Mouse (Mus musculus): ENCODE data around the gene Atp7b. TPM values are rescaled to one million over a fixed set of nuclear protein-coding genes. Genes with fewer than 3 reads are reported as not detected.

The Atp7b gene
- polyA plus RNA-seq, 1 experiment from 2014 or later = 2.0 TPM

DNA sequence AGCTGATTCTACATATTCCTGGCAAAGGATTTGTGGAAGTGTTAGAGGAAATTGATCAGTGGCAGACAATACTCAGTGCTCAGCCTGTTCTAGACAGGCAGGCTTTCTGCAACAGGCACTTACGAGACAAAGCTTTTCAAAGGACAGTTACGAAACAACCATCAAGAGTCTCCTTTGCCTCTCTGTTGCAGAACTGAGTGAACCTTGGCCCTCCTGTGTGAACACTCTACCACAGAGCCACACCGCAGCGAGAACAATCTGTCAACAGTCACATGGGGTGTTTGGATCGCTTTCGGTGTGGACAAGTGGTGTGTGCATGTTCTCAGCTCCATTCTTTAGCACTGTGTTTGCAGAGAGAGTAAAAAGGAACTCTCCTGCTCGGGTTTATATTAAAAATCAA, 23.1 kb downstream of the Atp7b start:
- no peaks in the 10 kb centered on the region for H3K9me3 ChIP-seq (ENCODE audit: control insufficient read depth, low read length)
- no peak overlapping the region for H3K9ac ChIP-seq (ENCODE audit: low read length)
- no peaks in the 10 kb centered on the region for H3K27me3 ChIP-seq (ENCODE audit: control insufficient read depth, insufficient read depth, low read length)
- no peak overlapping the region for H3K4me2 ChIP-seq
- no peak overlapping the region for H3K4me3 ChIP-seq (ENCODE audit: low read depth, low read length)
- 85% methylated on average over 7 of the region's 7 CpGs for WGBS
- peaks cover 4% of the 10 kb centered on the region for H3K4me1 ChIP-seq (ENCODE audit: control insufficient read depth, insufficient read depth, low read length)
- H3K36me3 ChIP-seq (ENCODE audit: control insufficient read depth, insufficient read depth, low read length) = no peaks in the 10 kb centered on the region
- no peak for ATAC-seq (ENCODE audit: low FRiP score)
- H3K27ac ChIP-seq (ENCODE audit: low read depth, low read length) = no peak overlapping the region
- DNase-seq (ENCODE audit: low spot score, missing footprints) = no peak

DNA sequence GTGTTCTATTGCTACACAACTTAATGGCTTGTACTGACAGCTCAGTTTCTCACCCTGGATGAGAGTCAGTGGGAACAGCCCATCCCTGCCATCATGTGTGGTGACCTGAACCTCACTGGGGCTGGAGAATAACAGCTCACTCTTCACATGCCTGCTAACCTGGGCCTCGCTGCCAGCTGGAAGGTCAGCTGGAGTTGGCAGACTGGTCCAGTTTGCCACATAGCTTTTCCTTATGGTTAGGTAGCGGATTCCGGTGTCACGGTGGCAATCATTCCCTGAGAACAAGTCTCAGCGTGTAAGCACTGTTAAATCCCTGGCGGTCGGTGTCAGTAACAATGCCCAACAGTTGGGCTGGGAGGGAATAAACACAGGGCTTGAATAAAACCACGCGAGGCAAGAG, 24.0 kb downstream of the Atp7b start:
- Histone ChIP-seq H3K4me3 (ENCODE audit: low read depth, low read length) (no peak overlapping the region), H3K4me1 (ENCODE audit: control insufficient read depth, insufficient read depth, low read length) (peaks cover 4% of the 10 kb centered on the region), H3K36me3 (ENCODE audit: control insufficient read depth, insufficient read depth, low read length) (no peaks in the 10 kb centered on the region), H3K27me3 (ENCODE audit: control insufficient read depth, insufficient read depth, low read length) (no peaks in the 10 kb centered on the region), H3K9me3 (ENCODE audit: control insufficient read depth, low read length) (no peaks in the 10 kb centered on the region), H3K27ac (ENCODE audit: low read depth, low read length) (no peak overlapping the region), H3K9ac (ENCODE audit: low read length) (no peak overlapping the region), H3K4me2 (no peak overlapping the region)
- ATAC-seq (ENCODE audit: low FRiP score) (no peak), DNase-seq (ENCODE audit: low spot score, missing footprints) (no peak)
- WGBS = 89% methylated on average over 9 of the region's 9 CpGs

DNA sequence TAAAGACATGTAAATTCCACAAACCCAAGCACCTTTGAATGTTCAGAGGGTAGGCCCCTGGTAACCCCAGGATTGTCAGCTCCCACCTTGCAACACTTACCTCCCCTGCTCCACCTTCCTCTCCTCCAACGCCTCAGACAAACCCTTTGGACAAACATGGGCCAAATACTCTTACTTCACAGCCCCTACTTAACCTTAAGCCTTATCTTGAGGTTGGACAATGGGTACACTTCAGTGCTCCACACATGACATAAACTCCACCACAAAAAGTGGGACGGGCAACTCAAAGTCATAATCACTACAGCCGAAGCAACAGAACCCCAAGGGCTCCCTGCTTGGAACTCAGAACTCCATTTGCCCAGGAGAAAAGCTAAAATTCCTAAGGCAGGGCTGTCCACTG, 29.1 kb downstream of the Atp7b start:
- no peak overlapping the region for H3K9ac ChIP-seq (ENCODE audit: low read length)

DNA sequence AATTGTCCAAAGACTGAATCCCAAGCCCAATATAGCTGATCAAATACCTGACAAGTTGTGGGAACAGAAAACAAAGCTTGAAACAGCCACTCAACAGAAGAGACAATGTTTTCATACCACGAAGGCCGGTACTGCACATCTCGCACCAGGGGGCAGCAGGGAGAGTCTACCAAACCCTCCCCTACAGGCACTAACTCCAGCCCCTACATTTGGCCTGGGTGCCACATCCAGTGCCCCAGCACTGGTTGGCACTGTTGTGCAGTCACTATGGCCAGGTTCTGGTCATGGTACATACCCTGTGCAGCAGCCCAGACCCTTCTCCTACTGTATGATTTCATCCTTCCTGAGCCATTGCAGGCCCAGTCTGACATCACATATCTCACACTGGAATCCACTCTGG, 31.1 kb downstream of the Atp7b start:
- Histone ChIP-seq H3K4me2 (no peak overlapping the region), H3K27ac (ENCODE audit: low read depth, low read length) (no peak overlapping the region), H3K4me1 (ENCODE audit: control insufficient read depth, insufficient read depth, low read length) (no peaks in the 10 kb centered on the region), H3K4me3 (ENCODE audit: low read depth, low read length) (no peak overlapping the region), H3K36me3 (ENCODE audit: control insufficient read depth, insufficient read depth, low read length) (no peaks in the 10 kb centered on the region), H3K9me3 (ENCODE audit: control insufficient read depth, low read length) (no peaks in the 10 kb centered on the region), H3K27me3 (ENCODE audit: control insufficient read depth, insufficient read depth, low read length) (no peaks in the 10 kb centered on the region), H3K9ac (ENCODE audit: low read length) (no peak overlapping the region)
- DNase-seq (ENCODE audit: low spot score, missing footprints) (no peak), ATAC-seq (ENCODE audit: low FRiP score) (0 out of 2 replicates have a peak, but pooled peaks have one; percentile 19)
- 91% methylated on average over 3 of the region's 3 CpGs for WGBS

More for the DNA sequence above, 29.1 kb downstream of the Atp7b start:
- Histone ChIP-seq H3K27me3 (ENCODE audit: control insufficient read depth, insufficient read depth, low read length) (no peaks in the 10 kb centered on the region), H3K27ac (ENCODE audit: low read depth, low read length) (no peak overlapping the region), H3K4me2 (no peak overlapping the region), H3K9me3 (ENCODE audit: control insufficient read depth, low read length) (no peaks in the 10 kb centered on the region), H3K4me3 (ENCODE audit: low read depth, low read length) (no peak overlapping the region), H3K36me3 (ENCODE audit: control insufficient read depth, insufficient read depth, low read length) (no peaks in the 10 kb centered on the region), H3K4me1 (ENCODE audit: control insufficient read depth, insufficient read depth, low read length) (no peaks in the 10 kb centered on the region)
- ATAC-seq (ENCODE audit: low FRiP score) (no peak), DNase-seq (ENCODE audit: low spot score, missing footprints) (no peak)
- WGBS = 80% methylated on average over 3 of the region's 3 CpGs

DNA sequence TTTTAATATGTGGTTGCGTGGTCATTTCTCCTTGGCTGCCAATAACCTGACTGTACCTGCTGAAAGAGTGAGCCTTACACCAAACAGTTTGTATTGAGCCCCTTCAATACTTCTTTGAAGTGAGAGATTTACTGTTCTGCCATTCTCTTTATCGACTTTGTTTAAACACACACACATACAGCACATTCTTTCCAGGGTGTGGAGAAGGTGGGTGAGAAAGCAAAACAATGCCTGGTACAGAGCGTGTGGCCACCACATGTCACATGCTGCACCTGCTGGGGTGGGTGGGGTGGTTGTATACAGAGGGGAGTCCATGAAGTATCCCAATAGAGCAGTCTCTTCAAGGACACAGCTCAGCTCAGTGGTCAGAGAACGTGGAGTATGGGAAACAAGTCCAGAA, 34.9 kb downstream of the Atp7b start:
- H3K27ac ChIP-seq (ENCODE audit: low read depth, low read length) = no peak overlapping the region
- H3K27me3 ChIP-seq (ENCODE audit: control insufficient read depth, insufficient read depth, low read length) = no peaks in the 10 kb centered on the region
- 81% methylated on average over 4 of the region's 4 CpGs for WGBS
- ATAC-seq (ENCODE audit: low FRiP score) (no peak), DNase-seq (ENCODE audit: low spot score, missing footprints) (no peak)
- H3K4me1 ChIP-seq (ENCODE audit: control insufficient read depth, insufficient read depth, low read length) = no peaks in the 10 kb centered on the region
- H3K4me3 ChIP-seq (ENCODE audit: low read depth, low read length) = no peak overlapping the region
- H3K4me2 ChIP-seq = no peak overlapping the region
- H3K36me3 ChIP-seq (ENCODE audit: control insufficient read depth, insufficient read depth, low read length) = no peaks in the 10 kb centered on the region
- H3K9me3 ChIP-seq (ENCODE audit: control insufficient read depth, low read length) = no peaks in the 10 kb centered on the region
- no peak overlapping the region for H3K9ac ChIP-seq (ENCODE audit: low read length)

DNA sequence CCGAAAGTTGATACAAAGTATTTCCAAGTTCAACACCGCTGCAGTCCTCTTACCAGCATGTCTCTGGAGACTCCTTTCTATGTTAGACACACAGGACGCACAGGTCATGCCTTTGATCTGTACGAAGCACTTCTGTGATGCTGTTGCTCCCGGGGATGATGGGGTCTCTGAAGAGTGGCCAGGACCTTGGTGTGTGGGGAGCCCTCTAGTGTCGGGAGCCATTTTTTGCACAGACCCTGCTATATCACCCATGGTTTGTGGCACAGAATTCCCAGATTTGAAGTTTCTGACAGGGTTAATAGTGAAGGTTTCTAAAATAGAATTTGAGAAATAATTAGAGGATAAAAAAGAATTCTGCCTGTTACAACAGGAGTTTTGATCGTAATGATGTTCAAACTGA, 37.9 kb downstream of the Atp7b start:
- WGBS = 59% methylated on average over 7 of the region's 7 CpGs
- ATAC-seq (ENCODE audit: low FRiP score) = no peak
- Histone ChIP-seq H3K36me3 (ENCODE audit: control insufficient read depth, insufficient read depth, low read length) (no peaks in the 10 kb centered on the region), H3K9me3 (ENCODE audit: control insufficient read depth, low read length) (no peaks in the 10 kb centered on the region), H3K4me1 (ENCODE audit: control insufficient read depth, insufficient read depth, low read length) (no peaks in the 10 kb centered on the region), H3K27me3 (ENCODE audit: control insufficient read depth, insufficient read depth, low read length) (no peaks in the 10 kb centered on the region), H3K4me3 (ENCODE audit: low read depth, low read length) (no peak overlapping the region), H3K4me2 (no peak overlapping the region), H3K9ac (ENCODE audit: low read length) (no peak overlapping the region), H3K27ac (ENCODE audit: low read depth, low read length) (no peak overlapping the region)
- no peak for DNase-seq (ENCODE audit: low spot score, missing footprints)

DNA sequence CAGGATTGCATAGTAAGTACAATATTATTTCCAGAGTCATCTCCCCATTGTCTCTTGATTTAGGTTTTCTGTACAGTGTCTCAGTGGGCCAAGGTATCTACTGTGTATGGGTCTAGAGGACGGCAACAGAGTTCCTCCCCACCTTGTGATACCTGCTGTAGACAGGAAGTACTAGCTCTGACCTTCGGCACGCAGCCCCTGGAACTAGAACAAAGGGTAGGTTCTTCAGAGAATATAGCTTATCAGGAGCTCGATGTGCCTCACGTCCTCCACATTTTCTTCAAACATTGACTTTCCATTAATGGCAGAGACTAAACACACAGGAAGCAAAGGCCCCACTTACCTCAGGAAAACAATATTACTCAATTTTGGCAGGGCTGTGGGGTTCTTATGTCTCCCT, 40.6 kb downstream of the Atp7b start:
- ATAC-seq (ENCODE audit: low FRiP score) (no peak), DNase-seq (ENCODE audit: low spot score, missing footprints) (no peak)
- H3K27me3 ChIP-seq (ENCODE audit: control insufficient read depth, insufficient read depth, low read length) = no peaks in the 10 kb centered on the region
- H3K4me3 ChIP-seq (ENCODE audit: low read depth, low read length) = no peak overlapping the region
- WGBS = 93% methylated on average over 5 of the region's 5 CpGs
- H3K9me3 ChIP-seq (ENCODE audit: control insufficient read depth, low read length) = no peaks in the 10 kb centered on the region
- H3K36me3 ChIP-seq (ENCODE audit: control insufficient read depth, insufficient read depth, low read length) = no peaks in the 10 kb centered on the region
- H3K27ac ChIP-seq (ENCODE audit: low read depth, low read length) = no peak overlapping the region
- H3K4me2 ChIP-seq = no peak overlapping the region
- no peak overlapping the region for H3K9ac ChIP-seq (ENCODE audit: low read length)
- H3K4me1 ChIP-seq (ENCODE audit: control insufficient read depth, insufficient read depth, low read length) = no peaks in the 10 kb centered on the region

DNA sequence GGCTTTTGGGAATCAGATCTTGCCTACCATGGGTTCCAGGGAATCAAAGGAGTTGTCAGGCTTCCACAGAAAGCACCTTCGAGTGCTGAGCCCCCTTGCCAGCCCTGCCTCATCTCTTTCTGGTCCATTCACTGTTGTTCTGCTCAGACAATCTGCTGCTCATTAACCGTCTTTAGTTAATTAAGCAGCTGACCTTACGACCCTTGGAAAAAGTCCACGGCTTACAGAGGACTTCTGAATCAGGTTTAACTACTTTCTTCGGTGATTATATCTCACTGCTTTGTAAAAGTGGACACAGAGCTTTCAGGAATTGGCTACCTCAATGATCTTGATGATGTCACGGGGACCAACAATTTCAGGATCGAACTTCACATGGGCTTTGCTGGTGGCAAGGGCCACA, 42.4 kb downstream of the Atp7b start:
- H3K4me3 ChIP-seq (ENCODE audit: low read depth, low read length) = no peak overlapping the region
- H3K27me3 ChIP-seq (ENCODE audit: control insufficient read depth, insufficient read depth, low read length) = no peaks in the 10 kb centered on the region
- DNase-seq (ENCODE audit: low spot score, missing footprints) = no peak
- no peaks in the 10 kb centered on the region for H3K9me3 ChIP-seq (ENCODE audit: control insufficient read depth, low read length)
- no peak overlapping the region for H3K27ac ChIP-seq (ENCODE audit: low read depth, low read length)
- no peak overlapping the region for H3K4me2 ChIP-seq
- 73% methylated on average over 7 of the region's 7 CpGs for WGBS
- ATAC-seq (ENCODE audit: low FRiP score) = no peak
- no peak overlapping the region for H3K9ac ChIP-seq (ENCODE audit: low read length)
- no peaks in the 10 kb centered on the region for H3K4me1 ChIP-seq (ENCODE audit: control insufficient read depth, insufficient read depth, low read length)
- H3K36me3 ChIP-seq (ENCODE audit: control insufficient read depth, insufficient read depth, low read length) = no peaks in the 10 kb centered on the region

DNA sequence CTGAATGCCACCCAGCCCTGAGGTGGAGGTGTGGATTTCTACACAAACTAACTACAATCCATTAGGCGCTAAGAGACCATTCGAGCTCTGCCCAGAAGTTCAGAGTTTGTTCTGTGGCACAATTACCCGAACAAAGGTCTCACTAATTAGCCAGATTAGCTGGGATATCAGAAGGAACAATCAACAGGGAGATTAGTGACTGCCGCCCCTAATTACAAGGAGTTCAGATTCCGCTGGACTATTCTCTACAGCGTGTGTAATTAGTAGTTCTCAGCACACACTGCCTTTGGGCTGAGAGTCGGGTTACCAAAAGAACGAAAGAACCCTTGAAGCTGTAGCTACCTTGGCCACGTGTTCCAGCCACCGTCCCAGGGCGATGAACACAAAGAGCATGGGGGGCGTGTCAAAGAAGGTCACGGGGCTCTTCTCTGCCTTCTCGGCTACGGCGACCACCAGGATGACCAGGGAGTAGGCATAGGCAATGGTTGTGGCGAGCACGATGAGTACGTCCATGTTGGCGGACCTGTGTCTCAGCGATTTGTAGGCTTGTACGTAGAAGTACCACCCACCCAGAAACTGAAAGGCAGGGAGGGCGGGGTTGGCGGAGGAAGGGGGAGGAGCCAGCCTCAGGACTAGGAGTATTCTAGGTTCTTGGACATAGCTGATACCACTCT, 46.9 kb downstream of the Atp7b start:
- no peaks in the 10 kb centered on the region for H3K27me3 ChIP-seq (ENCODE audit: control insufficient read depth, insufficient read depth, low read length)
- no peak overlapping the region for H3K4me3 ChIP-seq (ENCODE audit: low read depth, low read length)
- no peaks in the 10 kb centered on the region for H3K36me3 ChIP-seq (ENCODE audit: control insufficient read depth, insufficient read depth, low read length)
- WGBS = 76% methylated on average over 24 of the region's 24 CpGs
- H3K9ac ChIP-seq (ENCODE audit: low read length) = no peak overlapping the region
- no peaks in the 10 kb centered on the region for H3K9me3 ChIP-seq (ENCODE audit: control insufficient read depth, low read length)
- DNase-seq (ENCODE audit: low spot score, missing footprints) = no peak
- ATAC-seq (ENCODE audit: low FRiP score) = no peak
- no peaks in the 10 kb centered on the region for H3K4me1 ChIP-seq (ENCODE audit: control insufficient read depth, insufficient read depth, low read length)
- no peak overlapping the region for H3K27ac ChIP-seq (ENCODE audit: low read depth, low read length)
- H3K4me2 ChIP-seq = no peak overlapping the region
